Comparison of ENCODE assay signal across 12 mouse cellular contexts in genomic region chr12:110478601-110479008, GRCm38 (mm10). TPM values are rescaled to one million over a fixed set of nuclear protein-coding genes. Genes with fewer than 3 reads are reported as not detected.
DNase-seq lines count a peak whose midpoint lies in the region; ATAC-seq and TF ChIP-seq lines count a peak whose summit lies in the region.
"Had no signal": no experiment of that assay in that cellular context is flagged by ENCODE, and none has a peak within 500 bp of the region (broad histone marks: within the 10 kb centered on the region; RNA-seq: fewer than 3 reads in every experiment).

No protein-coding gene starts in this region.

- peak overlapping the region; percentile 6; the same call in 1 of the 2 replicates for H3K9ac ChIP-seq in heart, postnatal 0 days (replicated peaks; ENCODE audit: low read depth, low read length)
- H3K9ac ChIP-seq: intestine, embryonic 15.5 days had no signal

- H3K36me3 ChIP-seq in heart, postnatal 0 days (replicated peaks; ENCODE audit: control insufficient read depth, insufficient read depth, low read length) = peaks cover 3% of the 10 kb centered on the region; the same call in 1 of the 2 replicates
- H3K36me3 ChIP-seq: intestine, embryonic 15.5 days had no signal

- H3K27me3 ChIP-seq in heart, postnatal 0 days (ENCODE audit: control insufficient read depth, insufficient read depth, low read length) = no peaks in the 10 kb centered on the region
- H3K27me3 ChIP-seq: intestine, embryonic 15.5 days had no signal

- no peaks in the 10 kb centered on the region for H3K9me3 ChIP-seq in heart, postnatal 0 days (replicated peaks; ENCODE audit: control insufficient read depth, low read length)
- H3K9me3 ChIP-seq: intestine, embryonic 15.5 days had no signal

- H3K4me1 ChIP-seq in heart, postnatal 0 days (ENCODE audit: control insufficient read depth, insufficient read depth) = peaks cover 1% of the 10 kb centered on the region; the same call in 1 of the 2 replicates
- H3K4me1 ChIP-seq: intestine, embryonic 15.5 days had no signal

- TF ChIP-seq EP300 in heart, postnatal 0 days (IDR thresholded peaks at IDR 0.05; ENCODE audit: low read depth) = no peak

- peak; percentile 48 for DNase-seq in gastrocnemius, adult 18-20 months (ENCODE audit: low spot score)
- DNase-seq in gastrocnemius, postnatal 25 days = no peak
- no peak for DNase-seq in left cerebral cortex, adult 2 months (ENCODE audit: extremely low spot score in 1 of 2, low spot score in 2 of 2)
- DNase-seq in left cerebral cortex, adult 8-10 months (ENCODE audit: low spot score in 2 of 2) = no peak
- DNase-seq in heart, postnatal 0 days (ENCODE audit: low spot score) = no peak
- peak; percentile 75 to 83 for DNase-seq in thymus, postnatal 36 days
- DNase-seq in ovary, postnatal 14 days (ENCODE audit: low spot score) = no peak
- no peak for DNase-seq in right cerebral cortex, postnatal 25 days
- DNase-seq: cerebellum, postnatal 36 days had no signal

- H3K27ac ChIP-seq in left cerebral cortex, adult 2 months = peak overlapping the region; percentile 32; the same call in 1 of the 2 replicates
- peak overlapping the region; percentile 60 for H3K27ac ChIP-seq in heart, postnatal 0 days (ENCODE audit: low read depth)
- H3K27ac ChIP-seq: intestine, embryonic 15.5 days; stomach, postnatal 0 days had no signal

- H3K4me3 ChIP-seq in left cerebral cortex, adult 2 months = no peak overlapping the region
- H3K4me3 ChIP-seq in heart, postnatal 0 days (ENCODE audit: low read depth, low read length) = no peak overlapping the region
- H3K4me3 ChIP-seq: intestine, embryonic 15.5 days had no signal

- peak; percentile 70 for ATAC-seq in heart, postnatal 0 days (ENCODE audit: insufficient read depth, low read depth)
- ATAC-seq: forebrain, embryonic 16.5 days; intestine, embryonic 15.5 days had no signal

- intact Hi-C loops in left cerebral cortex, adult 2 months (cut with DNase I) = no loop called here

- no peak for TF ChIP-seq CTCF in left cerebral cortex, adult 2 months (IDR thresholded peaks at IDR 0.05)
- TF ChIP-seq CTCF in heart, postnatal 0 days (IDR thresholded peaks at IDR 0.05; ENCODE audit: low read depth) = no peak

- no peak overlapping the region for H3K4me2 ChIP-seq in heart, postnatal 0 days (ENCODE audit: low read depth, low read length)
- H3K4me2 ChIP-seq: intestine, embryonic 15.5 days had no signal

- 57% methylated on average over 9 of the region's 9 CpGs for WGBS in heart, postnatal 0 days

RNA-seq across cellular contexts. Expression of gene Ppp2r5c, which starts 31.7 kb away (rescaled TPM):
- 10 to 100 TPM; 66.5 to 75.7 TPM for total RNA-seq in gastrocnemius, adult 18-20 months (2021)
- total RNA-seq in gastrocnemius, postnatal 25 days (2021) = 10 to 100 TPM; 64.0 to 65.0 TPM
- 100 to 1,000 TPM; 266 to 272 TPM for total RNA-seq in left cerebral cortex, adult 2 months (2021)
- total RNA-seq in left cerebral cortex, adult 8-10 months (2022) = 100 to 1,000 TPM; 247 to 274 (median 263) TPM
- 103 and 104 TPM in 2 replicates for total RNA-seq in heart, postnatal 0 days (2014; rRNA removed; ENCODE audit: low replicate concordance)
- 108 and 118 TPM in 2 replicates for polyA plus RNA-seq in heart, postnatal 0 days (2015; fragmentation: Nextera tagmentation; extraction: Ambion mirVana)

Comparison
In these comparisons a context has a peak if more than half of its experiments do, and no peak if none do; other contexts are left out.
1. DNase-seq: peak in gastrocnemius, adult 18-20 months (single experiment) and thymus, postnatal 36 days (2 of 2); none in gastrocnemius, postnatal 25 days (single experiment), left cerebral cortex, adult 2 months (0 of 2), left cerebral cortex, adult 8-10 months (0 of 2), heart, postnatal 0 days (single experiment), ovary, postnatal 14 days (single experiment) and right cerebral cortex, postnatal 25 days (single experiment).